Mouse (Mus musculus) bone marrow macrophage, adult 2 months (primary cell): ENCODE measurements around the gene Tagap. TPM values are rescaled to one million over a fixed set of nuclear protein-coding genes. Genes with fewer than 3 reads are reported as not detected.
"Not testable (repeated sequence)": the region's sequence is repeated elsewhere in the genome, so short reads cannot be mapped to it uniquely, and the experiment has no call there.

Experiments
- H3K27ac ChIP-seq: 2 replicates; pipeline ENCODE4 v1.5.1; 2012; ENCODE audit warnings: low read depth, low read length; ENCODE audit not compliant: insufficient read depth
- H3K4me1 ChIP-seq: 2 replicates; pipeline ENCODE4 v1.6.1; 2012; ENCODE audit warnings: low read length; ENCODE audit not compliant: control insufficient read depth, insufficient read depth
- H3K4me3 ChIP-seq: 2 replicates; pipeline ENCODE4 v1.5.1; 2012; ENCODE audit warnings: mild to moderate bottlenecking, low read length, moderate library complexity; ENCODE audit not compliant: insufficient read depth
- CTCF ChIP-seq: IDR thresholded peaks from 2 replicates; pipeline ENCODE4 v1.5.1; 2012; ENCODE audit warnings: low read depth, mild to moderate bottlenecking, low read length, moderate library complexity
- POLR2A ChIP-seq: IDR thresholded peaks from 2 replicates; pipeline ENCODE4 v1.6.1; 2012; ENCODE audit warnings: mild to moderate bottlenecking, low read depth, low read length, borderline replicate concordance
- polyA plus RNA-seq: library from polyadenylated mRNA; stranded (reverse); fragments of >200 nt; gene quantifications from 2 replicates; pipeline ENCODE4 v1.2.4, GENCODE M21; 2012; ENCODE audit not compliant: missing spikeins, insufficient read depth, insufficient read length

Gene Tagap
- polyA plus RNA-seq, 1 experiment: 11.4 TPM

- TF ChIP-seq CTCF: no peak
- TF ChIP-seq POLR2A: no peak
- H3K27ac ChIP-seq: no peak overlapping the region
- no peak overlapping the region for H3K4me3 ChIP-seq
- H3K4me1 ChIP-seq: peaks cover 24% of the 10 kb centered on the region
Observed at GRCm38 (mm10) chr17:7928662-7929061, 2.9 kb downstream of the Tagap start.

GRCm38 (mm10) chr17:7929279-7929678 is 3.5 kb downstream of the Tagap start:
- TF ChIP-seq POLR2A (no peak), CTCF (no peak; the same call in 1 of the 2 replicates)
- Histone ChIP-seq H3K4me3 (no peak overlapping the region), H3K4me1 (peaks cover 24% of the 10 kb centered on the region), H3K27ac (no peak overlapping the region)

- peak overlapping the region; percentile 52 for H3K27ac ChIP-seq
- TF ChIP-seq POLR2A: no peak
- H3K4me3 ChIP-seq: no peak overlapping the region
- H3K4me1 ChIP-seq: peaks cover 17% of the 10 kb centered on the region
Observed at GRCm38 (mm10) chr17:7931096-7931990, 5.5 kb downstream of the Tagap start.

- H3K27ac ChIP-seq, H3K4me3 ChIP-seq: not testable (repeated sequence)
- H3K4me1 ChIP-seq: peaks cover 17% of the 10 kb centered on the region
Observed at GRCm38 (mm10) chr17:7932121-7932520, 6.3 kb downstream of the Tagap start.

- H3K4me3 ChIP-seq: no peak overlapping the region
- TF ChIP-seq POLR2A (no peak), CTCF (peak; percentile 36; the same call in 1 of the 2 replicates)
- H3K27ac ChIP-seq: no peak overlapping the region
- peaks cover 12% of the 10 kb centered on the region for H3K4me1 ChIP-seq
Observed at GRCm38 (mm10) chr17:7939640-7940039, 13.8 kb downstream of the Tagap start.

GRCm38 (mm10) chr17:7945117-7946052 is 19.6 kb downstream of the Tagap start, which contains the start of gene Rsph3a:
Gene Rsph3a, plus strand, starts transcription at chr17:7945614.
- H3K4me1 ChIP-seq: peaks cover 10% of the 10 kb centered on the region
- H3K27ac ChIP-seq: peak within 1 kb of the TSS; percentile 81
- peak within 1 kb of the TSS; percentile 70 for H3K4me3 ChIP-seq

- H3K4me3 ChIP-seq: peak overlapping the region; percentile 70
- peaks cover 10% of the 10 kb centered on the region for H3K4me1 ChIP-seq
- H3K27ac ChIP-seq: not testable (repeated sequence)
Observed at GRCm38 (mm10) chr17:7946053-7946627, 20.3 kb downstream of the Tagap start.

GRCm38 (mm10) chr17:7951333-7951732 is 25.5 kb downstream of the Tagap start:
- H3K27ac ChIP-seq, H3K4me3 ChIP-seq: not testable (repeated sequence)

GRCm38 (mm10) chr17:7957242-7957641 is 31.4 kb downstream of the Tagap start:
- H3K4me1 ChIP-seq, H3K27ac ChIP-seq, H3K4me3 ChIP-seq: not testable (repeated sequence)

More at GRCm38 (mm10) chr17:7951333-7951732, 25.5 kb downstream of the Tagap start:
- not testable (repeated sequence) for H3K4me1 ChIP-seq

GRCm38 (mm10) chr17:7963333-7963732 is 37.5 kb downstream of the Tagap start:
- not testable (repeated sequence) for H3K4me3 ChIP-seq, H3K27ac ChIP-seq, H3K4me1 ChIP-seq

- H3K4me1 ChIP-seq, H3K27ac ChIP-seq: not testable (repeated sequence)
Observed at GRCm38 (mm10) chr17:7964398-7964797, 38.6 kb downstream of the Tagap start.

GRCm38 (mm10) chr17:7968490-7968889 is 42.7 kb downstream of the Tagap start:
- H3K27ac ChIP-seq, H3K4me3 ChIP-seq, H3K4me1 ChIP-seq: not testable (repeated sequence)

More at GRCm38 (mm10) chr17:7964398-7964797, 38.6 kb downstream of the Tagap start:
- not testable (repeated sequence) for H3K4me3 ChIP-seq

GRCm38 (mm10) chr17:7969782-7970181 is 44.0 kb downstream of the Tagap start:
- H3K27ac ChIP-seq, H3K4me3 ChIP-seq, H3K4me1 ChIP-seq: not testable (repeated sequence)

- H3K4me1 ChIP-seq, H3K4me3 ChIP-seq, H3K27ac ChIP-seq: not testable (repeated sequence)
Observed at GRCm38 (mm10) chr17:7983484-7983883, 57.7 kb downstream of the Tagap start.
